Mouse (Mus musculus) lung, postnatal 0 days (tissue): ENCODE measurements around the gene Trim11. TPM values are rescaled to one million over a fixed set of nuclear protein-coding genes. Genes with fewer than 3 reads are reported as not detected.

Experiments
- ATAC-seq: fragments of 200-750 bp; cut with Nextera tagmentation; 2 replicates; pipeline ENCODE4 v1.8.0; 2017; ENCODE audit warnings: moderate library complexity
- DNase-seq: peaks from one replicate; pipeline ENCODE4 v3.0.0-alpha.2; 2016; ENCODE audit warnings: low spot score
- H3K27ac ChIP-seq: fragments of 300-500 bp; sonication (generic); 2 replicates; pipeline ENCODE4 v1.5.1; 2014; ENCODE audit warnings: antibody characterized with exemption, mild to moderate bottlenecking, low read length, mixed read lengths
- H3K27me3 ChIP-seq: fragments of 300-500 bp; sonication (generic); replicated peaks from 2 replicates; pipeline ENCODE4 v1.6.1; 2014; ENCODE audit warnings: low read length, mixed read lengths; ENCODE audit not compliant: insufficient read depth
- H3K36me3 ChIP-seq: fragments of 300-500 bp; sonication (generic); 2 replicates; pipeline ENCODE4 v1.6.1; 2014; ENCODE audit warnings: low read length, mixed read lengths; ENCODE audit not compliant: insufficient read depth
- H3K4me1 ChIP-seq: fragments of 300-500 bp; sonication (generic); 2 replicates; pipeline ENCODE4 v1.6.1; 2014; ENCODE audit warnings: antibody characterized with exemption, low read depth, low read length, mixed read lengths; ENCODE audit not compliant: insufficient read depth
- H3K4me2 ChIP-seq: fragments of 300-500 bp; sonication (generic); replicated peaks from 2 replicates; pipeline ENCODE4 v1.6.1; 2014; ENCODE audit warnings: low read depth, mild to moderate bottlenecking, low read length, moderate library complexity, mixed read lengths
- H3K4me3 ChIP-seq: fragments of 300-500 bp; sonication (generic); 2 replicates; pipeline ENCODE4 v1.5.1; 2014; ENCODE audit warnings: low read depth, low read length
- H3K9ac ChIP-seq: fragments of 300-500 bp; sonication (generic); replicated peaks from 2 replicates; pipeline ENCODE4 v1.6.1; 2014; ENCODE audit warnings: low read depth, mild to moderate bottlenecking
- H3K9me3 ChIP-seq: fragments of 300-500 bp; sonication (generic); 2 replicates; pipeline ENCODE4 v1.6.1; 2016; ENCODE audit warnings: low read length, mixed read lengths
- CTCF ChIP-seq: IDR thresholded peaks from 2 replicates; pipeline ENCODE4 v1.5.1; 2016; ENCODE audit warnings: antibody characterized with exemption, mild to moderate bottlenecking
- EP300 ChIP-seq: IDR thresholded peaks from 2 replicates; pipeline ENCODE4 v1.6.1; 2016; ENCODE audit warnings: antibody characterized with exemption, mild to moderate bottlenecking, control low read depth
- WGBS: fragments of 180-500 bp; shearing (Covaris S2); extraction: QIAGEN DNeasy Blood & Tissue Kit; methylation state at CpG from one replicate; pipeline ENCODE4 v1.1.7; 2014; 5-methylcytosine and 5-hydroxymethylcytosine counted together
- polyA plus RNA-seq: library from polyadenylated mRNA; unstranded; fragments of >200 nt; fragmentation: Nextera tagmentation; extraction: Ambion mirVana; gene quantifications from 2 replicates; pipeline ENCODE4 v1.2.1, GENCODE M21; 2015

Trim11 gene
- polyA plus RNA-seq, 1 experiment from 2014 or later = 19.1 TPM

DNA sequence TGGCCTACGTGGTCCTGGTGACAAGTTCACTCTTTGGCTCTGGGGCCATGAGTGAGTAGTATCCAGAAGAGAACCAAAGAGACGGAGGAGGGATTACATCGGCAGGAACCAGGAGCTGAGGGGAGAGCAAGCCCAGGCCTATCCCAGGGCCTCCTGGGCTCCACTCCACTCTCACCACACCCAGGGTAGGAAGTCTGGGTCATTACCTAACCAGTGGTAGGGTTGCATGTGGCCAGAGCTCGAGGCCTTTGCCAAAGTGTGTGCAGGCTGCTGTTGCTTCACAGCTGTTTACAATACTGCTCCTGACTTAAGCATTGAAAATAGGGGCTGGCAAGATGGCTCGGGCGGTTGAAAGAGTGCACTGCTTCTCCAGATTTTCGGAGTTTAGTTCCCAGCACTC, 1.8 kb downstream of the Trim11 start:
- peaks cover 22% of the 10 kb centered on the region for H3K4me1 ChIP-seq
- peak; percentile 77 for DNase-seq
- H3K9ac ChIP-seq = peak overlapping the region; percentile 79; the same call in 1 of the 2 replicates
- peak; percentile 78 for ATAC-seq
- H3K27me3 ChIP-seq = no peaks in the 10 kb centered on the region
- no peak for TF ChIP-seq EP300
- no peak for TF ChIP-seq CTCF
- H3K9me3 ChIP-seq = no peaks in the 10 kb centered on the region
- peak overlapping the region; percentile 94; the same call in 1 of the 2 replicates for H3K4me3 ChIP-seq
- peak overlapping the region; percentile 62; the same call in 1 of the 2 replicates for H3K27ac ChIP-seq
- peak overlapping the region; percentile 92 for H3K4me2 ChIP-seq
- peaks cover 8% of the 10 kb centered on the region; the same call in 1 of the 2 replicates for H3K36me3 ChIP-seq
- 50% methylated on average over 7 of the region's 7 CpGs for WGBS

- peaks cover 22% of the 10 kb centered on the region for H3K4me1 ChIP-seq
- H3K4me3 ChIP-seq = no peak overlapping the region
- H3K9ac ChIP-seq = no peak overlapping the region
- no peak for ATAC-seq
- no peaks in the 10 kb centered on the region for H3K27me3 ChIP-seq
- H3K4me2 ChIP-seq = peak overlapping the region; percentile 92; the same call in 1 of the 2 replicates
- peak; percentile 13 for DNase-seq
- H3K27ac ChIP-seq = no peak overlapping the region
- TF ChIP-seq EP300 = no peak
- peaks cover 15% of the 10 kb centered on the region; the same call in 1 of the 2 replicates for H3K36me3 ChIP-seq
- no peaks in the 10 kb centered on the region for H3K9me3 ChIP-seq
- 43% methylated on average over 5 of the region's 5 CpGs for WGBS
Observed at GRCm38 (mm10) chr11:58980381-58980990, 2.6 kb downstream of the Trim11 start.

GRCm38 (mm10) chr11:58981541-58982447, 3.9 kb downstream of the Trim11 start:
- WGBS = 41% methylated on average over 12 of the region's 14 CpGs
- Histone ChIP-seq H3K4me2 (no peak overlapping the region), H3K4me3 (no peak overlapping the region), H3K27ac (no peak overlapping the region), H3K36me3 (peaks cover 25% of the 10 kb centered on the region; the same call in 1 of the 2 replicates), H3K9ac (no peak overlapping the region), H3K4me1 (peaks cover 22% of the 10 kb centered on the region), H3K9me3 (no peaks in the 10 kb centered on the region), H3K27me3 (no peaks in the 10 kb centered on the region)
- ATAC-seq = no peak
- TF ChIP-seq CTCF (peak; percentile 70), EP300 (no peak)
- DNase-seq = peak; percentile 77

DNA sequence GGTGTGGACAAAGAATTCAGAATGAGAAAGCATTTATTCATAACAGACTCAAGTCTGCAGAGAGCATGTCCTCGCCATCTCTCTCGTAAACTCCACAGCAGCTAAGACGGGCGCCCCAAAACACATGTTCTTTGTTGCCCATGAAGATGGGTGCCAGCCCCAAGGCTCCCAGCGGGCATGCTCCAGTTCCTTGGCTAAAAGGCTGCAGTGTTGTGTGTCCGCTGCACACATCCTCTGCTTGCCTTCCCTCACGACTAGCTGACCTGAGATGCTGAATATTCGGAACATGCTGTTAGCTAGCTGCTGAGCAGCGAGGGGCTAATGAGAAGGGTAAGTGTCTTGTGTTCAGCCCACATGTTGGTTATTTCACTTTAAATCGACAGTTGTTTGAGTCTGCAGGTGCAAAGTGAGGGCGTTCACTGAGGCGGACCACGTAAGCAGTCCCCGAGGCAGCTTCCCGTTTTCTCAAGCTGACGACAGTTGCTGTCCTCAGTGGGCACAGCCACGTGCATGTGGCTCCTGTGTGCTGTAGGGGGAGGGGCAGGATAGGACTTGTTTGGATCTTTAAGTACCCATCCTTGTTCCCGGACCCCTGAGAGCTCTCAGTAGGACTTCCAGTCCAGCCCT, 4.7 kb downstream of the Trim11 start:
- peaks cover 19% of the 10 kb centered on the region for H3K4me1 ChIP-seq
- H3K36me3 ChIP-seq = peaks cover 25% of the 10 kb centered on the region; the same call in 1 of the 2 replicates
- no peak overlapping the region for H3K9ac ChIP-seq

GRCm38 (mm10) chr11:58983691-58984341, 5.9 kb downstream of the Trim11 start:
- H3K36me3 ChIP-seq = peaks cover 25% of the 10 kb centered on the region; the same call in 1 of the 2 replicates

More for the DNA sequence above, 4.7 kb downstream of the Trim11 start:
- Histone ChIP-seq H3K27ac (no peak overlapping the region), H3K4me3 (no peak overlapping the region), H3K27me3 (no peaks in the 10 kb centered on the region), H3K4me2 (no peak overlapping the region), H3K9me3 (no peaks in the 10 kb centered on the region)
- TF ChIP-seq EP300 = no peak
- DNase-seq = peak; percentile 28
- WGBS = 89% methylated on average over 18 of the region's 18 CpGs
- ATAC-seq = no peak

More at GRCm38 (mm10) chr11:58983691-58984341, 5.9 kb downstream of the Trim11 start:
- ATAC-seq = no peak
- Histone ChIP-seq H3K4me3 (no peak overlapping the region), H3K27ac (no peak overlapping the region), H3K4me1 (peaks cover 18% of the 10 kb centered on the region), H3K9ac (no peak overlapping the region), H3K27me3 (no peaks in the 10 kb centered on the region), H3K4me2 (no peak overlapping the region), H3K9me3 (no peaks in the 10 kb centered on the region)
- 78% methylated on average over 6 of the region's 6 CpGs for WGBS
- DNase-seq = no peak
- no peak for TF ChIP-seq EP300
- no peak for TF ChIP-seq CTCF
